Mouse (Mus musculus) megakaryocyte progenitor cell, adult 5-6 weeks (primary cell): ENCODE data around the gene Nkx3-2. TPM values are rescaled to one million over a fixed set of nuclear protein-coding genes. Genes with fewer than 3 reads are reported as not detected.

ENCODE experiments used
- ATAC-seq: replicated peaks from 2 replicates; pipeline ENCODE4 v1.8.0; 2016; ENCODE audit warnings: mild to moderate bottlenecking, moderate TSS enrichment, inconsistent platforms; ENCODE audit not compliant: poor library complexity
- total RNA-seq, 2 experiments: library from RNA; stranded (forward) in 1 of 2; stranded (reverse) in 1 of 2; fragments of 157-497, 149-512 nt in 1 of 2; fragments of 200-1000 nt in 1 of 2; gene quantifications; 2 replicates each; pipeline versions ENCODE4 v1.2.3 to v1.2.4; 2015 to 2017

Nkx3-2 gene
- total RNA-seq, 2 experiments from 2014 or later, result not detected

GRCm38 (mm10) chr5:41762947-41763730 is 1.2 kb downstream of the Nkx3-2 start:
- ATAC-seq, result no peak

- no peak for ATAC-seq
These were observed 2.0 kb downstream of the Nkx3-2 start for GRCm38 (mm10) chr5:41762141-41762946.

- peak; percentile 18; the same call in 1 of the 2 replicates for ATAC-seq
These were observed 2.7 kb downstream of the Nkx3-2 start for GRCm38 (mm10) chr5:41761509-41762140.

GRCm38 (mm10) chr5:41760831-41761508 is 3.3 kb downstream of the Nkx3-2 start:
- ATAC-seq, result no peak

- no peak for ATAC-seq
These were observed 4.2 kb downstream of the Nkx3-2 start for GRCm38 (mm10) chr5:41760071-41760470.

- ATAC-seq, result no peak
These were observed 5.3 kb downstream of the Nkx3-2 start for GRCm38 (mm10) chr5:41758671-41759639.

GRCm38 (mm10) chr5:41757338-41757737 is 7.0 kb downstream of the Nkx3-2 start:
- no peak for ATAC-seq

GRCm38 (mm10) chr5:41756396-41756795 is 7.9 kb downstream of the Nkx3-2 start:
- ATAC-seq, result no peak

- 0 out of 2 replicates have a peak, but pooled peaks have one; percentile 20 for ATAC-seq
These were observed 8.8 kb downstream of the Nkx3-2 start for GRCm38 (mm10) chr5:41755373-41755960.

- no peak for ATAC-seq
These were observed 9.5 kb downstream of the Nkx3-2 start for GRCm38 (mm10) chr5:41754836-41755235.

- 0 out of 2 replicates have a peak, but pooled peaks have one; percentile 18 for ATAC-seq
These were observed 10.0 kb downstream of the Nkx3-2 start for GRCm38 (mm10) chr5:41754226-41754775.

- ATAC-seq, result no peak
These were observed 11.6 kb downstream of the Nkx3-2 start for GRCm38 (mm10) chr5:41752721-41753120.

GRCm38 (mm10) chr5:41744898-41745780 is 19.2 kb downstream of the Nkx3-2 start:
- ATAC-seq, result no peak

- peak; percentile 48; the same call in 1 of the 2 replicates for ATAC-seq
These were observed 20.1 kb downstream of the Nkx3-2 start for GRCm38 (mm10) chr5:41744234-41744633.

- ATAC-seq, result peak; percentile 98
These were observed 25.5 kb downstream of the Nkx3-2 start for GRCm38 (mm10) chr5:41738817-41739216.

GRCm38 (mm10) chr5:41737039-41737438 is 27.3 kb downstream of the Nkx3-2 start:
- ATAC-seq, result no peak

- no peak for ATAC-seq
These were observed 37.3 kb downstream of the Nkx3-2 start for GRCm38 (mm10) chr5:41727017-41727416.

GRCm38 (mm10) chr5:41725573-41725972 is 38.7 kb downstream of the Nkx3-2 start:
- no peak for ATAC-seq
